8 mouse cellular contexts compared by ENCODE assay signal in the genomic region with DNA sequence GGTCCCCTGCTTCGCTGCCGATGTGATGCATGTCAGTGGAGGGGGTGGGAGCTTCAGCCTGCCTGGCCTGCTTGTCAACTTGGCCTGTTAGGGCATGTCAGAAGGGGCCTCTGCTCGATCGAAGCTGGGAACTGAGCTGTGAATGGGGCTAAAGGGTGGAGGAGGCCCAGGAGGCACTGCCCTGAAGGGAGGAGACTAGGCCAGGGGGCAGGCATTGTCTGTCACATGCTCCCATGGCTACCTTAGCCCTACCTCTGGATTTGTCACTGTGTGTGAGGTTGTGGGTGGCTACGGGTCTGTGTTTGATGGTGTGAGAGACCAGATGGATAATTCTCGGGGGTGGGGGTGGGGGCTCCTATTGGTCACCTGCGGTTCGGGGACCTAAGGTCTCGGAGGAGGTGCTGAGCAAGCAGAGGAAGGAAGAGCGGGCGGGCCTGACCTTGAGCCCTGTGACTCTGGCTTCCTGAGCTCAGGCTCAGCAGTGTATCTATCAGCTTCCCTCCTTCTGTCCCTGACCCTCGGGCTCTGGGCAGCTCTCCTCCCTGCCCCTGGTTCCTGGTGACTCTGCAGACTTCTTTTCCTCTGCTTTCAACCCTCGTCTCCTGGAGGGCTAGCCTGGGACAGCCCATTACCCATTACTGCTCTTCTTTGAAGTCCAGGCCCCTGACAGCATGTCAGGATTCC. TPM values are rescaled to one million over a fixed set of nuclear protein-coding genes. Genes with fewer than 3 reads are reported as not detected.
DNase-seq lines count a peak whose midpoint lies in the region; ATAC-seq and TF ChIP-seq lines count a peak whose summit lies in the region.

No protein-coding gene starts in this region.

- H3K4me1 ChIP-seq in spleen, adult 2 months (ENCODE audit: control insufficient read depth, insufficient read depth, insufficient read length): peaks cover 12% of the 10 kb centered on the region
- H3K4me1 ChIP-seq in lung, postnatal 0 days (ENCODE audit: insufficient read depth, low read depth, low read length): peaks cover 42% of the 10 kb centered on the region

- no peaks in the 10 kb centered on the region for H3K36me3 ChIP-seq in spleen, adult 2 months (ENCODE audit: control insufficient read depth, insufficient read depth, low read length)
- no peaks in the 10 kb centered on the region for H3K36me3 ChIP-seq in lung, postnatal 0 days (ENCODE audit: insufficient read depth, low read length)

- no peaks in the 10 kb centered on the region for H3K9me3 ChIP-seq in lung, postnatal 0 days (ENCODE audit: low read length)

- no peak for TF ChIP-seq EP300 in lung, postnatal 0 days (IDR thresholded peaks at IDR 0.05)

- H3K4me3 ChIP-seq in spleen, adult 2 months (ENCODE audit: extremely low read depth, insufficient read depth, insufficient read length): no peak overlapping the region
- 0 out of 2 replicates have a peak overlapping the region, but pooled peaks have one; percentile 5 for H3K4me3 ChIP-seq in lung, postnatal 0 days (ENCODE audit: low read depth, low read length)

- ATAC-seq in granulocyte monocyte progenitor cell, adult 5-6 weeks (replicated peaks; ENCODE audit: poor library complexity, severe bottlenecking): peak; percentile 26
- ATAC-seq in lung, postnatal 0 days: peak; percentile 12

- TF ChIP-seq CTCF in spleen, adult 2 months (IDR thresholded peaks at IDR 0.05; ENCODE audit: extremely low read depth, insufficient read depth, insufficient read length, insufficient replicate concordance): no peak
- no peak for TF ChIP-seq CTCF in lung, postnatal 0 days (IDR thresholded peaks at IDR 0.05)

- H3K4me2 ChIP-seq in lung, postnatal 0 days (replicated peaks; ENCODE audit: low read depth, low read length): peak overlapping the region; percentile 48

- H3K27me3 ChIP-seq in spleen, adult 2 months (ENCODE audit: control insufficient read depth, insufficient read depth, low read length): peaks cover 9% of the 10 kb centered on the region
- no peaks in the 10 kb centered on the region for H3K27me3 ChIP-seq in lung, postnatal 0 days (replicated peaks; ENCODE audit: insufficient read depth, low read length)

- no peak for TF ChIP-seq POLR2A in spleen, adult 2 months (IDR thresholded peaks at IDR 0.05; ENCODE audit: low read depth, low read length)

- WGBS in spleen, adult 2 months: 19% methylated on average over 13 of the region's 13 CpGs
- WGBS in lung, postnatal 0 days: 28% methylated on average over 10 of the region's 13 CpGs

- peak overlapping the region; percentile 75 for H3K27ac ChIP-seq in spleen, adult 2 months (ENCODE audit: insufficient read depth, low read length)
- peak overlapping the region; percentile 97 for H3K27ac ChIP-seq in lung, postnatal 0 days (ENCODE audit: low read length)

- DNase-seq in spleen, adult 2 months (ENCODE audit: low read depth in 1 of 2, low spot score in 2 of 2): no peak
- no peak for DNase-seq in spleen, postnatal 14 days (ENCODE audit: low spot score in 2 of 2)
- DNase-seq in kidney, adult 9 months: peak; percentile 52
- DNase-seq in lung, postnatal 0 days (ENCODE audit: low spot score): peak; percentile 75
- DNase-seq in urinary bladder, postnatal 14 days (ENCODE audit: low spot score): peak; percentile 90
- DNase-seq in thymus, postnatal 36 days: no peak
- no peak for DNase-seq in right cerebral cortex, postnatal 14 days

- H3K9ac ChIP-seq in lung, postnatal 0 days (replicated peaks; ENCODE audit: low read depth): no peak overlapping the region; the same call in 1 of the 2 replicates

RNA-seq across cellular contexts. Expression of a gene that starts 20.6 kb away (rescaled TPM):
- polyA plus RNA-seq in spleen, adult 2 months (2012; rRNA removed): 39.7 and 50.2 TPM in 2 replicates
- 9.7 and 13.0 TPM in 2 replicates for total RNA-seq in granulocyte monocyte progenitor cell, adult 5-6 weeks (2014; fragmentation: Nextera tagmentation)
- total RNA-seq in granulocyte monocyte progenitor cell, adult 5-6 weeks (2017): 3.4 and 4.0 TPM in 2 replicates
- polyA plus RNA-seq in lung, postnatal 0 days (2015; fragmentation: Nextera tagmentation; extraction: Ambion mirVana): 7.0 and 8.4 TPM in 2 replicates

Comparison
In these comparisons a context has a peak if more than half of its experiments do, and no peak if none do; other contexts are left out.
1. DNase-seq: peak in kidney, adult 9 months (single experiment), lung, postnatal 0 days (single experiment) and urinary bladder, postnatal 14 days (single experiment); none in spleen, adult 2 months (0 of 2), spleen, postnatal 14 days (0 of 2), thymus, postnatal 36 days (0 of 2) and right cerebral cortex, postnatal 14 days (single experiment).